Mouse (Mus musculus) liver, postnatal 0 days (tissue): ENCODE data around the gene Npl.
A peak's percentile ranks its signal among the peaks of the same experiment; 100 is the strongest.

Source experiments
- CTCF ChIP-seq: sonication (generic); IDR thresholded peaks from 2 replicates; pipeline ENCODE4 v1.5.1; 2016; ENCODE audit warnings: antibody characterized with exemption, low read depth
- EP300 ChIP-seq: IDR thresholded peaks from 2 replicates; pipeline ENCODE4 v1.6.1; 2016; ENCODE audit warnings: antibody characterized with exemption, low read depth, mild to moderate bottlenecking

- TF ChIP-seq EP300 (no peak), CTCF (peak; percentile 67)
Observed at GRCm38 (mm10) chr1:153550814-153551213, 969 bp upstream of the Npl start.
